Mouse (Mus musculus): ENCODE measurements around the gene Nyap1.
"Not testable (repeated sequence)": the region's sequence is repeated elsewhere in the genome, so short reads cannot be mapped to it uniquely, and the experiment has no call there.

Gene Nyap1

GRCm38 (mm10) chr5:137766270-137766669 lies 24.9 kb upstream of the Nyap1 start:
- DNase-seq = no peak

- DNase-seq = no peak
Observed at GRCm38 (mm10) chr5:137764609-137765340, 23.4 kb upstream of the Nyap1 start.

GRCm38 (mm10) chr5:137759971-137760412 lies 18.6 kb upstream of the Nyap1 start:
- DNase-seq = peak; percentile 88

- DNase-seq = no peak
Observed at GRCm38 (mm10) chr5:137758921-137759534, 17.6 kb upstream of the Nyap1 start.

- DNase-seq = no peak
Observed at GRCm38 (mm10) chr5:137757887-137758286, 16.5 kb upstream of the Nyap1 start.

- DNase-seq = peak; percentile 91
Observed at GRCm38 (mm10) chr5:137756882-137757661, 15.7 kb upstream of the Nyap1 start.

- no peak for DNase-seq
Observed at GRCm38 (mm10) chr5:137756106-137756505, 14.7 kb upstream of the Nyap1 start.

- no peak for DNase-seq
Observed at GRCm38 (mm10) chr5:137755425-137755824, 14.0 kb upstream of the Nyap1 start.

- peak; percentile 29 for DNase-seq
Observed at GRCm38 (mm10) chr5:137753111-137753832, 11.9 kb upstream of the Nyap1 start.

GRCm38 (mm10) chr5:137751988-137752387 lies 10.6 kb upstream of the Nyap1 start:
- no peak for DNase-seq

- DNase-seq = no peak
Observed at GRCm38 (mm10) chr5:137751221-137751887, 9.9 kb upstream of the Nyap1 start.

GRCm38 (mm10) chr5:137750212-137750611 lies 8.8 kb upstream of the Nyap1 start:
- not testable (repeated sequence) for DNase-seq

- DNase-seq = peak; percentile 29
Observed at GRCm38 (mm10) chr5:137749196-137749836, 7.9 kb upstream of the Nyap1 start.

- peak; percentile 26 for DNase-seq
Observed at GRCm38 (mm10) chr5:137748130-137748770, 6.8 kb upstream of the Nyap1 start.

GRCm38 (mm10) chr5:137747326-137747961 lies 6.0 kb upstream of the Nyap1 start:
- DNase-seq = peak; percentile 55

GRCm38 (mm10) chr5:137746851-137747325 lies 5.5 kb upstream of the Nyap1 start:
- peak; percentile 20 for DNase-seq

- peak; percentile 72 for DNase-seq
Observed at GRCm38 (mm10) chr5:137746282-137746850, 5.0 kb upstream of the Nyap1 start.

GRCm38 (mm10) chr5:137745214-137746171 lies 4.1 kb upstream of the Nyap1 start, which contains the start of gene Tsc22d4:
TSS of gene Tsc22d4 (plus strand) at chr5:137745730.
- DNase-seq = peak; percentile 94

GRCm38 (mm10) chr5:137744197-137744596 lies 2.8 kb upstream of the Nyap1 start:
- no peak for DNase-seq
